Mouse (Mus musculus) cerebellum, adult 2 months (tissue): ENCODE results near the gene Kcnk12. TPM values are rescaled to one million over a fixed set of nuclear protein-coding genes. Genes with fewer than 3 reads are reported as not detected.

Experiments used
- DNase-seq, 2 experiments: peaks; one replicate each; pipeline ENCODE4 v3.0.0; 2021
- H3K27ac ChIP-seq: fragments of 200-500 bp; 2 replicates; pipeline ENCODE4 v1.5.1; 2012; ENCODE audit warnings: low read length, control low read depth, inconsistent platforms; ENCODE audit not compliant: insufficient read depth
- H3K27me3 ChIP-seq: fragments of 200-500 bp; 2 replicates; pipeline ENCODE4 v1.6.1; 2012; ENCODE audit warnings: inconsistent platforms, mild to moderate bottlenecking, low read length, moderate library complexity; ENCODE audit not compliant: control insufficient read depth, insufficient read depth
- H3K4me1 ChIP-seq: fragments of 200-500 bp; 2 replicates; pipeline ENCODE4 v1.6.1; 2011; ENCODE audit warnings: low read length; ENCODE audit not compliant: control insufficient read depth, insufficient read depth
- H3K4me3 ChIP-seq: fragments of 200-500 bp; replicated peaks from 2 replicates; pipeline ENCODE3; 2011; ENCODE audit warnings: mild to moderate bottlenecking, low read depth, low read length, control low read depth; ENCODE audit not compliant: insufficient read depth
- CTCF ChIP-seq: fragments of 200-500 bp; IDR thresholded peaks from 2 replicates; pipeline ENCODE4 v1.5.1; 2011; ENCODE audit warnings: low read depth, mild to moderate bottlenecking, control low read depth, low read length, moderate library complexity, borderline replicate concordance; ENCODE audit not compliant: insufficient read depth
- POLR2A ChIP-seq: fragments of 200-500 bp; IDR thresholded peaks from 2 replicates; pipeline ENCODE4 v1.6.1; 2011; ENCODE audit warnings: low read length, control low read depth, borderline replicate concordance; ENCODE audit not compliant: insufficient read depth
- WGBS: fragments of 180-500 bp; shearing (Covaris S2); methylation state at CpG from one replicate; pipeline ENCODE4 v1.1.7; 2018; 5-methylcytosine and 5-hydroxymethylcytosine counted together
- polyA plus RNA-seq: library from polyadenylated mRNA; depleted of rRNA; stranded (reverse); fragments of >200 nt; gene quantifications from 2 replicates; pipeline ENCODE4 v1.2.3, GENCODE M21; 2012

The Kcnk12 gene
- polyA plus RNA-seq, 1 experiment = 43.2 TPM

- Histone ChIP-seq H3K27ac (peak overlapping the region; percentile 66), H3K27me3 (no peaks in the 10 kb centered on the region), H3K4me1 (peaks cover 46% of the 10 kb centered on the region), H3K4me3 (peak overlapping the region; percentile 17)
- 11% methylated on average over 14 of the region's 14 CpGs for WGBS
- TF ChIP-seq POLR2A = no peak
- no peak for TF ChIP-seq CTCF
- DNase-seq = peak; percentile 59 to 66
These were observed 13.5 kb downstream of the Kcnk12 start for GRCm38 (mm10) chr17:87784141-87784831.

- TF ChIP-seq CTCF = no peak
- H3K27ac ChIP-seq = no peak overlapping the region
- 80% methylated on average over 5 of the region's 5 CpGs for WGBS
- H3K4me1 ChIP-seq = peaks cover 47% of the 10 kb centered on the region
- H3K27me3 ChIP-seq = no peaks in the 10 kb centered on the region
- no peak overlapping the region for H3K4me3 ChIP-seq
- no peak for DNase-seq
These were observed 16.6 kb downstream of the Kcnk12 start for GRCm38 (mm10) chr17:87781244-87781643.

GRCm38 (mm10) chr17:87780164-87780563, 17.6 kb downstream of the Kcnk12 start:
- peaks cover 40% of the 10 kb centered on the region for H3K4me1 ChIP-seq
- H3K27ac ChIP-seq = no peak overlapping the region
- 38% methylated on average over 2 of the region's 2 CpGs for WGBS
- no peaks in the 10 kb centered on the region for H3K27me3 ChIP-seq
- no peak overlapping the region for H3K4me3 ChIP-seq
- TF ChIP-seq POLR2A (no peak), CTCF (no peak)
- peak in 1 of 2 experiments; percentile 16 for DNase-seq

GRCm38 (mm10) chr17:87774982-87775381, 22.8 kb downstream of the Kcnk12 start:
- DNase-seq = no peak
- Histone ChIP-seq H3K4me1 (peaks cover 42% of the 10 kb centered on the region), H3K4me3 (no peak overlapping the region), H3K27ac (peak overlapping the region; percentile 27; the same call in 1 of the 2 replicates), H3K27me3 (no peaks in the 10 kb centered on the region)
- WGBS = 58% methylated on average over 8 of the region's 8 CpGs
- TF ChIP-seq CTCF (no peak), POLR2A (no peak)

- TF ChIP-seq POLR2A = no peak
- peak; percentile 65 for TF ChIP-seq CTCF
- 92% methylated on average over 3 of the region's 3 CpGs for WGBS
- H3K4me3 ChIP-seq = no peak overlapping the region
- no peaks in the 10 kb centered on the region for H3K27me3 ChIP-seq
- no peak overlapping the region for H3K27ac ChIP-seq
- peaks cover 34% of the 10 kb centered on the region for H3K4me1 ChIP-seq
- DNase-seq = no peak
These were observed 24.6 kb downstream of the Kcnk12 start for GRCm38 (mm10) chr17:87773175-87773574.

- H3K27me3 ChIP-seq = no peaks in the 10 kb centered on the region
- WGBS = under 1% methylated on average over 5 of the region's 5 CpGs
- H3K27ac ChIP-seq = peak overlapping the region; percentile 41
- peaks cover 37% of the 10 kb centered on the region for H3K4me1 ChIP-seq
- peak; percentile 91 to 96 for DNase-seq
- peak; percentile 18; the same call in 1 of the 2 replicates for TF ChIP-seq CTCF
- TF ChIP-seq POLR2A = peak; percentile 30; the same call in 1 of the 2 replicates
- H3K4me3 ChIP-seq = no peak overlapping the region
These were observed 27.0 kb downstream of the Kcnk12 start for GRCm38 (mm10) chr17:87770766-87771165.

- peak; percentile 65 to 71 for DNase-seq
These were observed 30.9 kb downstream of the Kcnk12 start for GRCm38 (mm10) chr17:87766888-87767287.

GRCm38 (mm10) chr17:87765031-87765430, 32.8 kb downstream of the Kcnk12 start:
- WGBS = 17% methylated on average over 11 of the region's 11 CpGs
- Histone ChIP-seq H3K27ac (peak overlapping the region; percentile 67), H3K4me1 (peaks cover 55% of the 10 kb centered on the region), H3K4me3 (no peak overlapping the region), H3K27me3 (no peaks in the 10 kb centered on the region)
- no peak for TF ChIP-seq POLR2A
- no peak for TF ChIP-seq CTCF
- peak in 1 of 2 experiments; percentile 73 for DNase-seq

More at GRCm38 (mm10) chr17:87766888-87767287, 30.9 kb downstream of the Kcnk12 start:
- no peaks in the 10 kb centered on the region for H3K27me3 ChIP-seq
- no peak overlapping the region for H3K4me3 ChIP-seq
- peaks cover 52% of the 10 kb centered on the region for H3K4me1 ChIP-seq
- peak overlapping the region; percentile 64; the same call in 1 of the 2 replicates for H3K27ac ChIP-seq
- 24% methylated on average over 6 of the region's 6 CpGs for WGBS
- TF ChIP-seq CTCF (no peak), POLR2A (no peak)
